Mouse (Mus musculus) midbrain, embryonic 16.5 days (tissue): ENCODE data around the gene Sp3. TPM values are rescaled to one million over a fixed set of nuclear protein-coding genes. Genes with fewer than 3 reads are reported as not detected.
"Not testable (repeated sequence)": the region's sequence is repeated elsewhere in the genome, so short reads cannot be mapped to it uniquely, and the experiment has no call there.

Experiments used
- ATAC-seq: fragments of 200-750 bp; cut with Nextera tagmentation; 2 replicates; pipeline ENCODE4 v1.8.0; 2017; ENCODE audit warnings: moderate TSS enrichment
- H3K27ac ChIP-seq: fragments of 300-500 bp; sonication (generic); 2 replicates; pipeline ENCODE4 v1.5.1; 2014; ENCODE audit warnings: mild to moderate bottlenecking, low read length, mixed read lengths
- H3K27me3 ChIP-seq: fragments of 300-500 bp; sonication (generic); 2 replicates; pipeline ENCODE4 v1.6.1; 2014; ENCODE audit warnings: low read depth, low read length, mixed read lengths; ENCODE audit not compliant: control insufficient read depth, insufficient read depth
- H3K36me3 ChIP-seq: fragments of 300-500 bp; sonication (generic); 2 replicates; pipeline ENCODE4 v1.6.1; 2014; ENCODE audit warnings: mild to moderate bottlenecking, low read length, moderate library complexity, mixed read lengths; ENCODE audit not compliant: control insufficient read depth, insufficient read depth
- H3K4me1 ChIP-seq: fragments of 300-500 bp; sonication (generic); 2 replicates; pipeline ENCODE4 v1.6.1; 2014; ENCODE audit warnings: mild to moderate bottlenecking, low read length, mixed read lengths; ENCODE audit not compliant: control insufficient read depth, insufficient read depth
- H3K4me2 ChIP-seq: fragments of 300-500 bp; sonication (generic); 2 replicates; pipeline ENCODE4 v1.6.1; 2014; ENCODE audit warnings: mild to moderate bottlenecking, low read length, mixed read lengths
- H3K4me3 ChIP-seq: fragments of 300-500 bp; sonication (generic); 2 replicates; pipeline ENCODE4 v1.5.1; 2014; ENCODE audit warnings: low read depth, mild to moderate bottlenecking, low read length, moderate library complexity, mixed read lengths
- H3K9ac ChIP-seq: fragments of 300-500 bp; sonication (generic); 2 replicates; pipeline ENCODE4 v1.6.1; 2014; ENCODE audit warnings: low read depth, low read length, mixed read lengths
- H3K9me3 ChIP-seq: fragments of 300-500 bp; sonication (generic); replicated peaks from 2 replicates; pipeline ENCODE4 v1.6.1; 2014; ENCODE audit warnings: mild to moderate bottlenecking, low read length, mixed read lengths; ENCODE audit not compliant: control insufficient read depth, poor library complexity, severe bottlenecking
- WGBS: fragments of 180-500 bp; shearing (Covaris S2); extraction: QIAGEN DNeasy Blood & Tissue Kit; methylation state at CpG from one replicate; pipeline ENCODE4 v1.1.7; 2014; 5-methylcytosine and 5-hydroxymethylcytosine counted together
- polyA plus RNA-seq: library from polyadenylated mRNA; unstranded; fragments of >200 nt; fragmentation: Nextera tagmentation; extraction: Ambion mirVana; gene quantifications from 2 replicates; pipeline ENCODE4 v1.2.1, GENCODE M21; 2015

The Sp3 gene
- polyA plus RNA-seq, 1 experiment from 2014 or later: 31.1 TPM

- H3K36me3 ChIP-seq: no peaks in the 10 kb centered on the region
- 58% methylated on average over 9 of the region's 9 CpGs for WGBS
- no peak overlapping the region for H3K4me3 ChIP-seq
- no peaks in the 10 kb centered on the region for H3K27me3 ChIP-seq
- ATAC-seq: no peak
- no peaks in the 10 kb centered on the region for H3K9me3 ChIP-seq
- H3K27ac ChIP-seq: no peak overlapping the region
- no peak overlapping the region for H3K9ac ChIP-seq
- H3K4me1 ChIP-seq: peaks cover 3% of the 10 kb centered on the region; the same call in 1 of the 2 replicates
- no peak overlapping the region for H3K4me2 ChIP-seq
These were observed 16.6 kb upstream of the Sp3 start for GRCm38 (mm10) chr2:72996808-72997378.

- H3K4me1 ChIP-seq: peaks cover 3% of the 10 kb centered on the region; the same call in 1 of the 2 replicates
- H3K27ac ChIP-seq: peak overlapping the region; percentile 47; the same call in 1 of the 2 replicates
- no peaks in the 10 kb centered on the region for H3K36me3 ChIP-seq
- H3K9ac ChIP-seq: no peak overlapping the region
- 32% methylated on average over 9 of the region's 9 CpGs for WGBS
- H3K27me3 ChIP-seq: no peaks in the 10 kb centered on the region
- no peak overlapping the region for H3K4me2 ChIP-seq
- ATAC-seq: peak; percentile 68; the same call in 1 of the 2 replicates
- no peaks in the 10 kb centered on the region for H3K9me3 ChIP-seq
- H3K4me3 ChIP-seq: no peak overlapping the region
These were observed 15.3 kb upstream of the Sp3 start for GRCm38 (mm10) chr2:72995346-72996097.

- H3K9me3 ChIP-seq: no peaks in the 10 kb centered on the region; the same call in 1 of the 2 replicates
- no peak overlapping the region for H3K9ac ChIP-seq
- no peak overlapping the region for H3K4me2 ChIP-seq
- no peaks in the 10 kb centered on the region for H3K27me3 ChIP-seq
- no peaks in the 10 kb centered on the region for H3K36me3 ChIP-seq
- H3K4me3 ChIP-seq: no peak overlapping the region
- no peak for ATAC-seq
- 82% methylated on average over 2 of the region's 2 CpGs for WGBS
- no peak overlapping the region for H3K27ac ChIP-seq
- peaks cover 3% of the 10 kb centered on the region; the same call in 1 of the 2 replicates for H3K4me1 ChIP-seq
These were observed 13.9 kb upstream of the Sp3 start for GRCm38 (mm10) chr2:72994165-72994564.

- H3K9ac ChIP-seq: no peak overlapping the region
- no peak overlapping the region for H3K4me2 ChIP-seq
- H3K27me3 ChIP-seq: no peaks in the 10 kb centered on the region
- no peaks in the 10 kb centered on the region; the same call in 1 of the 2 replicates for H3K9me3 ChIP-seq
- WGBS: 97% methylated on average over 17 of the region's 17 CpGs
- H3K4me3 ChIP-seq: no peak overlapping the region
- no peak for ATAC-seq
- no peak overlapping the region for H3K27ac ChIP-seq
- H3K36me3 ChIP-seq: no peaks in the 10 kb centered on the region
- H3K4me1 ChIP-seq: peaks cover 3% of the 10 kb centered on the region; the same call in 1 of the 2 replicates
These were observed 12.3 kb upstream of the Sp3 start for GRCm38 (mm10) chr2:72992497-72992896.

- H3K4me3 ChIP-seq, H3K4me1 ChIP-seq, H3K36me3 ChIP-seq, H3K9ac ChIP-seq, ATAC-seq, H3K9me3 ChIP-seq, H3K4me2 ChIP-seq, H3K27ac ChIP-seq, H3K27me3 ChIP-seq: not testable (repeated sequence)
- WGBS: 94% methylated on average over 9 of the region's 9 CpGs
These were observed 8.7 kb upstream of the Sp3 start for GRCm38 (mm10) chr2:72988945-72989344.

GRCm38 (mm10) chr2:72986616-72987015, 6.4 kb upstream of the Sp3 start, which contains the start of gene Gm11084:
Gm11084 (minus strand) TSS chr2:72986716.
- WGBS: 94% methylated on average over 5 of the region's 5 CpGs
- no peak for ATAC-seq
- no peaks in the 10 kb centered on the region for H3K36me3 ChIP-seq

GRCm38 (mm10) chr2:72985516-72985915, 5.3 kb upstream of the Sp3 start:
- H3K4me1 ChIP-seq: peaks cover 4% of the 10 kb centered on the region
- no peak overlapping the region for H3K4me2 ChIP-seq
- no peak for ATAC-seq
- no peaks in the 10 kb centered on the region for H3K36me3 ChIP-seq
- H3K27me3 ChIP-seq: no peaks in the 10 kb centered on the region
- WGBS: 19% methylated on average over 1 of the region's 1 CpGs
- H3K9me3 ChIP-seq: no peaks in the 10 kb centered on the region; the same call in 1 of the 2 replicates
- H3K27ac ChIP-seq: no peak overlapping the region
- H3K4me3 ChIP-seq: no peak overlapping the region
- no peak overlapping the region for H3K9ac ChIP-seq

More at GRCm38 (mm10) chr2:72986616-72987015, 6.4 kb upstream of the Sp3 start, which contains the start of gene Gm11084:
- Histone ChIP-seq H3K4me1 (peaks cover 1% of the 10 kb centered on the region), H3K9ac (no peak within 1 kb of the TSS), H3K4me3 (no peak within 1 kb of the TSS), H3K4me2 (no peak within 1 kb of the TSS), H3K27me3 (no peaks in the 10 kb centered on the region), H3K27ac (no peak within 1 kb of the TSS), H3K9me3 (no peaks in the 10 kb centered on the region; the same call in 1 of the 2 replicates)

- H3K27ac ChIP-seq: no peak overlapping the region
- ATAC-seq: no peak
- no peak overlapping the region for H3K4me3 ChIP-seq
- H3K9ac ChIP-seq: no peak overlapping the region
- peaks cover 4% of the 10 kb centered on the region for H3K4me1 ChIP-seq
- no peaks in the 10 kb centered on the region for H3K36me3 ChIP-seq
- no peaks in the 10 kb centered on the region for H3K27me3 ChIP-seq
- no peaks in the 10 kb centered on the region; the same call in 1 of the 2 replicates for H3K9me3 ChIP-seq
- 77% methylated on average over 4 of the region's 4 CpGs for WGBS
- H3K4me2 ChIP-seq: no peak overlapping the region
These were observed 4.6 kb upstream of the Sp3 start for GRCm38 (mm10) chr2:72984806-72985205.

- 96% methylated on average over 3 of the region's 3 CpGs for WGBS
- Histone ChIP-seq H3K4me2 (no peak overlapping the region), H3K27ac (no peak overlapping the region), H3K9ac (no peak overlapping the region), H3K27me3 (no peaks in the 10 kb centered on the region), H3K36me3 (no peaks in the 10 kb centered on the region), H3K9me3 (no peaks in the 10 kb centered on the region), H3K4me1 (peaks cover 5% of the 10 kb centered on the region), H3K4me3 (no peak overlapping the region)
- ATAC-seq: no peak
These were observed 3.0 kb upstream of the Sp3 start for GRCm38 (mm10) chr2:72983211-72983610.
